Mouse (Mus musculus) granulocyte monocyte progenitor cell, adult 5-6 weeks (primary cell): ENCODE measurements around the gene Mgat4b. TPM values are rescaled to one million over a fixed set of nuclear protein-coding genes. Genes with fewer than 3 reads are reported as not detected.

Experiments used
- ATAC-seq: replicated peaks from 2 replicates; pipeline ENCODE4 v1.8.0; 2016; ENCODE audit warnings: mild to moderate bottlenecking, moderate TSS enrichment, inconsistent platforms; ENCODE audit not compliant: poor library complexity, severe bottlenecking
- total RNA-seq, 2 experiments: library from RNA; stranded (forward) in 1 of 2; stranded (reverse) in 1 of 2; fragments of 200-712, 200-1000 nt in 1 of 2; fragments of >200 nt in 1 of 2; fragmentation: Nextera tagmentation in 1 of 2; gene quantifications; 2 replicates each; pipeline ENCODE4 v1.2.3; 2014 to 2017

Mgat4b gene
- total RNA-seq, 2 experiments from 2014 or later, result 14.6 to 22.7 TPM

DNA sequence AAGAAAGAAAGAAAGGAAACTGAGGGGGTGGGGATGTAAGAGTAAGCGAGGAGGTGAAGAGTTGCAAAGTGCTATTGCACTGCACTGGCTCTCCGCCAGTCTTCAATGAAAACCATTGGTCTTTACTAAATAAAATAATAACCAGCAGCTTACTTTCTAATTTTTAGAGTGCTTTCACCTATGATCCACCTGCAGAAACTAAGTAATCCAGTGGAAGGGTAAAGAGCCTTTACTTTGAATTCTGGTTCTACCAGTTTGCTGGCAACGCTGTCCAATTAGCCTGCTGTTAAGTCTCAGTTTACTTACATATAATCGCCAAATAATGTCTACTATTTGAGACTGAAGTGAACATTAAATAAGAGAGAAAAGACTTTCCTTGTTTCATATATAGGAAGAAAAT, 68.3 kb downstream of the Mgat4b start:
- no peak for ATAC-seq

DNA sequence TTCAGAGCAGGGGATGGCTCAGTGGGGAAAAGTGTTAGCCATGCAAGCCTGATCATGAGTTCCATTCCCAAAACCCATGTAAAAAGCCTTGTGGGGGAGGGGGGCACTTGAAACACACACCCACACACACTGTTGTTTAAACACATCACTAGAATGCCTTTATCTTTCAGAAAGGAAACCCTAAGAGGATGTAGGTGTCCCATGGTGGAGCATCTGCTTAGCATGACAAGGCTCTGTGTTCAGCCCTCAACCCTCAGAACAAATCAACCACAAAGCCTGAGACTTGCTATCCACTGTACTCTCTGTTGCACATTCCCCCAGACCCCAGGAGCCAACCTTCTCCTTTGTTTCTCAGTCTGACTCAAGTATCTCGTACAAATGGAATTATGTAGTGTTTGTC, 69.4 kb downstream of the Mgat4b start:
- no peak for ATAC-seq

Other genes starting within 250 kb of the Mgat4b start
- gene Rnf130, start 185.5 kb upstream of the Mgat4b start, total RNA-seq (2014; fragmentation: Nextera tagmentation), result 164 and 170 TPM in 2 replicates
- 230 and 235 TPM in 2 replicates for gene Rnf130, start 185.5 kb upstream of the Mgat4b start, total RNA-seq (2017)
- gene Tbc1d9b, start 79.5 kb upstream of the Mgat4b start, total RNA-seq (2014; fragmentation: Nextera tagmentation), result 53.7 and 63.7 TPM in 2 replicates
- 76.4 and 97.2 TPM in 2 replicates for gene Tbc1d9b, start 79.5 kb upstream of the Mgat4b start, total RNA-seq (2017)
- 18.4 and 27.7 TPM in 2 replicates for gene Mrnip, start 36.4 kb upstream of the Mgat4b start, total RNA-seq (2014; fragmentation: Nextera tagmentation)
- 13.9 and 22.0 TPM in 2 replicates for gene Mrnip, start 36.4 kb upstream of the Mgat4b start, total RNA-seq (2017)
- 89.7 and 92.6 TPM in 2 replicates for gene Sqstm1, start 63 bp upstream of the Mgat4b start, total RNA-seq (2014; fragmentation: Nextera tagmentation)
- gene Sqstm1, start 63 bp upstream of the Mgat4b start, total RNA-seq (2017), result 131 and 165 TPM in 2 replicates
- 1.6 TPM in 1 of 2 replicates, not detected in the other for gene Ltc4s, start 27.7 kb downstream of the Mgat4b start, total RNA-seq (2014; fragmentation: Nextera tagmentation)
- gene Ltc4s, start 27.7 kb downstream of the Mgat4b start, total RNA-seq (2017), result not detected in 2 replicates
- gene Maml1, start 81.4 kb downstream of the Mgat4b start, total RNA-seq (2014; fragmentation: Nextera tagmentation), result 11.7 and 13.4 TPM in 2 replicates
- gene Maml1, start 81.4 kb downstream of the Mgat4b start, total RNA-seq (2017), result 3.9 and 4.6 TPM in 2 replicates
- gene Canx, start 114.8 kb downstream of the Mgat4b start, total RNA-seq (2014; fragmentation: Nextera tagmentation), result 406 and 409 TPM in 2 replicates
- gene Canx, start 114.8 kb downstream of the Mgat4b start, total RNA-seq (2017), result 955 and 1,233 TPM in 2 replicates
- not detected in 2 replicates for gene Cby3, start 143.6 kb downstream of the Mgat4b start, total RNA-seq (2014; fragmentation: Nextera tagmentation)
- not detected in 2 replicates for gene Cby3, start 143.6 kb downstream of the Mgat4b start, total RNA-seq (2017)
- gene Hnrnph1, start 166.1 kb downstream of the Mgat4b start, total RNA-seq (2014; fragmentation: Nextera tagmentation), result 644 and 818 TPM in 2 replicates
- 838 and 1,051 TPM in 2 replicates for gene Hnrnph1, start 166.1 kb downstream of the Mgat4b start, total RNA-seq (2017)
- gene Rufy1, start 220.2 kb downstream of the Mgat4b start, total RNA-seq (2014; fragmentation: Nextera tagmentation), result 42.1 and 52.7 TPM in 2 replicates
- gene Rufy1, start 220.2 kb downstream of the Mgat4b start, total RNA-seq (2017), result 34.6 and 48.3 TPM in 2 replicates